Mouse (Mus musculus): ENCODE measurements around the gene Vill. TPM values are rescaled to one million over a fixed set of nuclear protein-coding genes. Genes with fewer than 3 reads are reported as not detected.

The Vill gene
- total RNA-seq, 2 experiments from 2014 or later = 1.5 to 3.7 TPM

DNA sequence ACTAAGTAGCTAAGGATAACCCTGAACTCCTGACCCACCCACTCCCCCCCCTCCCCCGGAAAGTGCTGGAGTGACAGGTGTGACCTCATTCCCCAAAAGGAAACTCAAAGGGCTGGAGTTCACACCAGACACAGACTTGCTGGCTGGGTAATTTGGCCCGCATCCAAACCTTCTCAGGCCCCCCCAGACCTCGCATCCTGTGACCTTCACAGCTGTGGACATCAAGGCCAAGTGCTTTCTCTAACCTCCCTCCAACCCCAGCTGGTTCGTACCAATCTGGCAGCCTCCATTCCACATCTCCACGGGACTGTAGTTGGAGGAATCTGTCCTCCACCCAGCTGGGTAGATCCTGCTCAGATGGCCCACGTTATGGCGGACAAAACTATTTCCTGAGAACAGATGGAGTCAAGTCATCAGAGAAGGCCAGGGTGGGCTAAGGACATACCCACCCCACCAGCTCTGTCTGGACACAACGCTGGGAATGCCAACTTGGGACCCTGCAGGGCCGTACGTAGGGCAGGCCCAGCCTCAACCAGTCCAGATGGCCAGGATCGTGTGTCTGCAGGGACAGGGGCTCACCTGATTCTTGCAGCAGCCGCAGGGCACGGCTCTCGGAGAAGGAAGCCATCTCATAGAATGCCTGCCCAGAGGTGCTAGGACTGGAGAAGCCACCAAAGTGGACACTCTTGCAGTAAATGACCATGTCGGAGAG is 20.8 kb downstream of the Vill start:
- peak; percentile 42 to 66 for DNase-seq
- intact Hi-C loops (cut with DNase I) = no loop called here

DNA sequence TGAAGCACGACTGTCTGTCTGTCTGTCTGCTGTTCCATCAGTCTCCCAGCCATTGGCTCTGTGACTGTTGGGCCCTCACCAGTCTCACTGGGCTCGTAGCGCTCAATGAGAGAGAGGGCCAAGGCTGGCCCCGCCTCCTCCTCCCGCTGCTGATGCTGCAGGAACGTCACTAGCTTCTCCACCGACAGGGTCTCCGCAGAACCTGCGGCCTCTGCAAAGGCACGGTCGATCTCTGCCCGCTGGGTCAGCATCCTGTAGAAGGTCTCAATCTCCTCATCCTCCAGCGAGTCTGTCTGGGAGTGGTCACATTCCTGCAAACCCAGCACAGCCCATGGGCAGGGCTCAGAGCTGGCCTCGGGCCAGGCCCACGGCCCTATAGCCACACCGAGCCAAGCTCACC is 23.1 kb downstream of the Vill start:
- intact Hi-C loops (cut with DNase I) = no loop called here
- DNase-seq = no peak

DNA sequence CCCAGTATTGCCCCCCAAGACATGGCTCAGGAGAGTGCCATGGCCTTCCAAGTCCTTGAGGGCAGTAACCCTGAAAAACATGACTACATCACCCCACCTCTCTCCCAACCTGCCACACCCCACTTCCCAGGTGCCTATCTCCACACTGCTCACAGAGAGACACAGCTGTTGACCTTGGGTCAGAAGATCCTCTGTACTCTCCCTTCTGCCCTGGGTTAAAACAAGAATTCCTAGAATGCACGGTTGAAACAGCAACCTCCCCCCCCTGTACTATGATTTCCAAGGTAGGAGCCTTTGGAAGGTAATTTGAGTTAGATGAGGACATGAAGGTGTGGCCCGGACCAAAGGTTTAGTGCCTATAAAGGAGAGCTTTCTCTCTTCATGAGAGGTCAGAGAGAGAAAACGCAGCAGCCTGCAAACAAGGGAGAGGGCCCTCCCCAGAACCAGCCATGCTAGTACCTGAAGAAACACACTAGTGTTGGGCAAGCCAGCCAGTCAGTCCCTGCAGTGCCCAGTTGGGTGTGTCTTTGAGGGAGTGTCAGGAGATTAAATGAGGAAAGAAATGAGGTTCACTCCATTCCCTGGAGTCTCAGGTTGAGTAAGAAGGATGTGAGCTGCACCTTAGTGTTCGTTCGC is 27.6 kb downstream of the Vill start:
- no peak for DNase-seq
- intact Hi-C loops (cut with DNase I) = no loop called here

DNA sequence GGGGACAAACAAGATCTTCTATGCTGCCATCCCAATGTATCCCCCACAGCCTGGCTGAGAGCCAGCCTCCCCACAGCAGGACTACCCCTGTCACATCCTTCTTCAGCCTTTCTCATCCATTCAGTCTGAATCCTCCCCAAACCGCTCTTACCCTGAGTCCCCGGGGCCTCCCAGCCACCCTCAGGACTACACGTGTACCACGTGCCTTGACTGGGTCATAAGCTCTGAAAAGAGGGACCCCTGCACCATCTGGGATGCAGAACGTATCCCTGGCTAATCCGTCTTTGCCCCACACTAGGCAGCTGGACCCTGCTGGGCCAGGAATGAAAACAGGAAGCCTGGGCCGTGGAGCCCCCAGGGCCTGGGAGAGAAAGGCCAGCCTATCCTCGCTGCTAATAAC is 29.5 kb downstream of the Vill start:
- intact Hi-C loops (cut with DNase I) = no loop called here

DNA sequence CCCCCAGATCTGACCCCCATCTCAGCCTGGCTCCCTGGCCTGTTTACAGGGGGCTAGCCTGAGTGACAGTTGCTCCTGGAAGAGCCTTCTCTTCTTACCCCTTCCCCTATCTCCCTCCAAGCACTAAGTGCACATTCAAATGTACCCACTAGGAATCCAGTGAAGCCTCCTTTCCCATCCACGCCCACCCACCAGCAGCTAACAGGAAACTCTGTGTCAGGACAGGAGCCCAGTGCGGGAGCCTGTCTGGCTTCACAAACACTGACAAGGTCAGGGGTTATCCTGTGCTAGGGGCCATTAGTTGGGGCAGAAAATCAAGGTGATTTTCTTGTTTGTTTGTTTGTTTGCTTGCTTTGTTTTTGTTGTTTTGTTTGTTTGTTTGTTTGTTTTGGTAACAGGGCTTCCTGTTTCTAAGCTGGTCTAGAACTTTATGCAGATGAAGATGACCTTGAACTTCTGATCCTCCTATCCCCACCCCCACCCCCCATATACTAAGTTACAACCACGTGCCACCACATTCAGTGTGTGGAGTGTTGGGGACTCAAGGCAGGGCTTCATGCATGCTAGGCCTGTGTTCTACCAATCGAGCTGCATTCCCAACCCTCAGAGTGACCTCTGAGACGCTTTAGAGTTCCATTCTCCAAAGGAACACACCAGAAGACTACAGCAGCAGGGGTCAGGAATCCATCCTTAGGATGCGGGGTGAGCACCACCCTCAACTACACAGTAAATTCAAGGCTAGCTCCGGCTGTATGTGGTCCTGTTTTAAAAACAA is 30.3 kb downstream of the Vill start:
- intact Hi-C loops (cut with DNase I) = no loop called here

More for the DNA sequence above, 29.5 kb downstream of the Vill start:
- DNase-seq = no peak

DNA sequence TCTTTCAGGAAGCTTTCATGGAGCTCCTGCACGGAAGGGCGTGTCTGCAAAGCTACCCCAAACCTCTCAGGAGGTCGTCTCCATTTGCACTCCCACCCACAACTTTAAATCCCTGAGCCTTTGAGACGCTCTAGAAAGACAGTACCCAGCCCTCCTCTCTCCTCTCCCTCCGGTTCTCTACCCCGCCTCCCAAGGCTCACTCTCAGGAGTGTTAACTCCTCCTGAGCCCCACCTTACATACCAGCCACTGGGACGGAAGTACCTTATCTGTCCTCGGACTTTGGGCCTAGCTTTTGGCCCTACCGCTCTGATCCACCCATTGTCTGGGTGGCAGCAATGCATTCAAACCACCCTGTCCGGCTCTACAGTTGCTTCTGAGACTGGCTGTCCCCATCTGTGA is 31.4 kb downstream of the Vill start:
- DNase-seq = no peak
- intact Hi-C loops (cut with DNase I) = no loop called here

More for the DNA sequence above, 30.3 kb downstream of the Vill start:
- DNase-seq = no peak

DNA sequence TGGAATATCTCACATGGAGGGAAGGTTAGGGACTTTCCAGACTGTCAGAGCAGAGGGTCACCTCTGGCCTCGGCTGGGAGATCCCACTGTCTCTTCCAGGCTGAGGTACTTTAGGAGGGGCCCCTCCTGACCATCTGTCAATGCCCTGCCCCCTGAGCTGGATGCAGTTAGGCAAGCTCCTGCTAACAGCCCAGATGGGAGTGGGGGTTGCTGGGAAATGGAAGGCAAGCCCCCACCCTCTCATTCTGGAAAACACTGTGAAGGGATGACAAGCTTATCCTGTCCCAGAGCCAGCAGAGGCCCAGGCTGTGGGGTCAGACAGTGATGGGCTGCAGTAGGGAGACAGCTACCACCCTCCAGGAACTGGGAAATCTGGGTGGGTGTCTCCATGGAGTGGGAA is 33.9 kb downstream of the Vill start:
- no peak for DNase-seq
- intact Hi-C loops (cut with DNase I) = no loop called here

DNA sequence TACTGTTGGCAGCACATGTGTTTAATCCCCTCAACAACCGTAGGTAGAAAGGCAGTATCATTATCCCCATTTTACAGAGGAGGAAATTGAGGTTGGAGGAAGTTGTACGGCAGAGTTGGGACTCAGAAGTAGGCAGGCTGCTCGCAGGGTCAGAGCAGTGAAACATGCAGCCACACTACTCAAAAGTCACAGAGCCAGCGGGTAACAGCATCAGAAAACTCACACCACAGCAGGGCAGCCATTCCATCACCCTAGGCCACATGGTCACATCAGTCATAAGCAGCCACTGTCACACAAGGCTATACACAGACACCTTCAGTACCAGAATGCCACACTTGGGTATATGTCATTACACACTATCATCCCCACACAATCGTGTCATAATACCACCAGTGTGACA is 34.7 kb downstream of the Vill start:
- DNase-seq = no peak
- intact Hi-C loops (cut with DNase I) = no loop called here

DNA sequence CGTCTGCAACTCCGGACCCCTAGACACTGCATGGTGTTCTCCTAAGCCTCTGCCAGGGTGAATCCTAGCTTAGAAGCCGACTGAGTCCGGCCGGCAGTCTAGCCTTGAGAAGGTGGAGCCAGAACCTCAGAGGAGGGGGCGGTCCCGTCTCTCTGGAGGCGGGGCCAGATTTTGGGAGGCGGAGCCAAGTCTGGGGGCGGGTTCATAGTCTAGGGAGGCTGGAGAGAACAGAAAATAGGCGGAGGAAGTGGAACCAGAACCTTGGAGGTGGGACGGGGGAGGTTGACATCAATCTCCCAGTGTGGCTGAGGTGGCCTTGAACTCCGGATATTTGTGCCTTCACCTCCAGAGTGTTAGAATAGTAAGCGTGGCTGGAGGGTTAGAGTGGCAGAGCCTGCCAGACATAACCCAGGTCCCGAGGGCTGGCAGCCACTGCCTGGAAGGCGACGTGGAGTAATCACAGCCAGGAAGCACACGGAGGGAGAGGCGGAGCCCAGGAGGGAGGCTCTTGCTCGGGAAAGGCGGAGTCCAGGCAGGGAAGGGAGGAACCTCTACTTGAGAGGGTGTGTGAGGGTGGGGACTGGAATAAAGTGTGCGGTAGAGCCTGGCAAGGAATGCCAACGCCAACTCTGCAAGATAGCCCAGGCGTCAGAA is 35.7 kb downstream of the Vill start:
- DNase-seq = peak; percentile 89 to 91
- intact Hi-C loops (cut with DNase I) = no loop called here

DNA sequence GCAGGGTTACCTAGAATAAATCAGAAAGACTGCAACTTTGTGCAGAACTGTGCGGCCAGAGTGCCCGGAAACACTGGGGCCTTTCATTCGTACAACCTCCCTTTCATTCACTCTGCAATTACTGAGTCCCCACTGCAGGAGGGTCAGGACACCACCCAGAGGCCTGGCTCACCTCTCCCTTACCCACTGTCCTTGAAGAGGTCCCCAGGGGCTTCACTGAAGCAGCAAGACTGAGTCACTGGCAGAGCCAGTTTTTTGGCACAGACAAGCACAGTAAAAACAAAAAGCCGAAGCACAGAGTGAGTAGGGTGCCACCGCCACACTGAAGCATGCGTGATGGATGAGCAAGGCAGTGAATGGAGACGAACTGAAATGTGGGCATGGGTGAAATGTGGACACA is 36.9 kb downstream of the Vill start:
- intact Hi-C loops (cut with DNase I) = no loop called here
- no peak for DNase-seq

DNA sequence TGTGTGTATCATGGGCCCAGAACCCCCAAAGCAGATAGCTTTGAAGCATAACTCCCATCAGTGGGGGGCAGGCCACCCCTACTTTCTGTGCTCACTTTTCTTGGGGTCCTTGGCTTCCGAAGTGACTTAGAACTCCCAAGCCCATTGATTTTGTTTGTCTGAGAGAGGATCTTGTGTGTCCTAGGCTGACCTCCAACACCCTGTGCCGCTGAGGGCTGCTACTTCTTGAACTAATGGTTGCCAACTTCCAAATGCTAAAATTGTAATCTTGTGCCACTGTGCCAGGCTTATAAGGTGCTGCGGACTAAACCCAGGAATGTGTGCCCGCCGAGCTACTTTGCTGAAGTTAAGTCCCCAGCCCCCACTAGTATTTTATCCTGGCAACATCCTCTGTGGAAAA is 37.9 kb downstream of the Vill start:
- intact Hi-C loops (cut with DNase I) = no loop called here
- DNase-seq = no peak

DNA sequence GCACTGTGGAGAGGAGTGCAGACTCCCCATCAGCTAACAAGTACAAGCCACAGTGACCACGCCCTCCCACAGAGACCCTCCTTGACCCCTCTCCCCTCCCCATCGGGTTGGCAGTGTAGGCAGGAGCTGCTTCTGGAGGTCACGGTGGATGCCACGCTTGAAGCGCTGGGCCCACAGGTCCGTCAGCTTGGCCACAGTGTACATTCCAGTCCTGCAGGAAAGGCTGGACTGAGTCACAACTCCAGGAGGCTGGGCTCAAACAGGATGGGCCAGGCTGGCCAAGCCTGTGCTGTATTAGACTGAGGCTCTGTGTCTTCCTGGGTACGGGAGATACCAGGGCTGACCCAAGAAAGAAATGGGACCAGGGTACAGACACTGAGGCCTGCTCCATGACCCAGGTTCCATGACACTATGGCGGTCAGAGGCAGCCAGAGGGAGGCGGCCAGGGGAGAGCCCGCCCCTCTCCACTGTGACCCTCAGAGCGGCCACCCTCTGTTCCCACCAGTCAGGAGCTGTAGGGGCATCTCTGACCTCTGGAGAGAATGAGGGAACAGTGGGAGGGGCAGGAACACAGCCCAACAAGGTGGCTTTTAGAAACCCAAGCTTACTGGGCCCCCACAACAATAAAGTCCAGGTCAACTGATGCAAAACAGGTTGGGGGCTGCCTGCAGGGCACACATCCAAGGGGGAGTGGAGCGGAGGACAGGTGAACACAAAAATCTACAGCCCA is 39.2 kb downstream of the Vill start:
- no peak for DNase-seq
- intact Hi-C loops (cut with DNase I) = no loop called here

DNA sequence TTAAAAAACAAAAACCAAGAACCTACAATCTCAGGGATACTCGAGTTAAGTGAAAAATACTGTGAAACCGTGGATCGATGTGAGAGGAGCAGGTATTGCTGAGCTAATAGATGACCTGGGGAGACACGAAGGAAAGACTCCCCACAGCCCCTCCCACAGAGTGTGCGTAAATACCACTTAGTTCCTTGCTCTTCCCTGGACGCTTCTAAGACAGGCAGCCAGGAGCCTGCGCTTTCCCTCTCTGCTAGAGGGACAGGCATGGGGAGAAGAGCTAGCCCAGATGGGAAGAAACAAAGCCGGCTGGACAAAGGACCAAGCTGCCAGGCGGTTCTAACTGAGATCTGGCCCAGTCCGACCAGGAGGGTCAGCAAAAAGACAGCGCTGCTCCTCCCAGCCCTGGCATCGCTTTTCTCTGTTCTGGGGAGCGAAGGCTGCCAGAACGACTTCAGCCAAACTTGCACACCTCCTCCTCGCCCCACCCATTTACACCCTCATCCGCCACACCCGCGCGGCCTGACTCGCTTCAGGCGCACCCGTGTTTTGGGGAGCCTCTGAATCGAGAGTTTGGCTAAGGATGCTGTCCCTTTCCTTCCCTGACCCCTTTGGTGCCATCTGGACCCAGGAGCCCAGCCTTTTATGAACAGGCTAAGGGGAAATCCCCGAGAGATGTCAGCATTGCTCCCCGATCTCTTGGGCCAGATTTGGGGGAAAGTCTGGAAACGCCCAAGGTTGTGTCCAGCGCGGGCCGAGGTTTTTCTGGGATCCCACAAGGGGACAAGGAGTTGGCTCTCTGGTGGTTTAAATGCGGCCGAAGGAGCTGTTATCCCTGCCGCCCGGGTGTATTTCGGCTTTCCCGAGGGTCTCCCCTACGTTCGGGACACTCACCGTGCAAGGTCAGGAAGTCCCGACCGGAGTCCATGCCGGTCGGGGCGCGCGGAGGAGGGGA is 40.2 kb downstream of the Vill start:
- intact Hi-C loops (cut with DNase I) = no loop called here

DNA sequence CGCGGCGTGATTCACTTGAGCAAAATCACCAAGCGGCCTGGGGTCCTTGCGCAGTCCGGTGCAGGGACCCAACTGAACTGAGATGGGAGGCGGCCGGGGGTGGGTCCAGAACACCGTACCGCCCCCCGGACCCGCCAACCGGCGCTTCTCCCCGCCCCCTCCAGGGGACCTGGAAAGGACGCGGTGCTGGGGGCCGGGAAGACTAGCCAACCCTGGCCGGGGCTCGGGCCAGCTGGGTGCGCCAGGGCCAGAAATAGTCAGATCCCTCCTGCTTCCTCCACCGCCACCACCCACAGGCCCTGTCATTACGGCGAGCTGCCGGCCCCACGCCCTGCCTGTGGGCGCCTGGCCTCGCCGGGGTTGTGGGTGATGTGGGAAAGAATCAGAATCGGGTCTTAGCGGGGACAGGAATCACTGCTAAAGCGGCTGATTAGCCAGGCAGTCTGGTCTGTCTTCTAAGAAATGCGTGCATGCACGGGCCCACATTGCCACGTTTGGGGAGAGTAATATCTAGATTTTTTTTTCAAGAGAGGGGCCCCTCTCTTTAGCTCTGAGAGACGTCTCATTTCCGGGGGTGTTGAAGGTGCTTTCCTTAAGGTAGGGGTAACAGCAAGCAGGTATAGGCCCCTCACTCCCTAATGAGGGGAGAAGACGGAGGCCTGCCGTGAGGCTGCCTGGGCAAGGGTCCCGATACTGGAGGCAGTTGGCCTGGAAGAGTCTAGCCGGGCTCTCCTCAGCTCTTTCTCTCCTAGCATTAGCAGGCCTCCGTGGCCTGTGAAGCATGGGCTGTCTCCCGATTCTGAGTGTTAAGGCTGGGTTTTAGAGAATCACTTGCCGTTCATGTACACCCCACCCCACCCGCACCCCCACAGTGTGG is 41.1 kb downstream of the Vill start, which contains the start of gene Plcd1:
Plcd1 (minus strand) TSS at position 84 of the 877 bp plus-strand sequence.
- intact Hi-C loops (cut with DNase I) = no loop called here
- peak; percentile 97 to 98 for DNase-seq

More for the DNA sequence above, 40.2 kb downstream of the Vill start:
- DNase-seq = peak; percentile 58 to 62

DNA sequence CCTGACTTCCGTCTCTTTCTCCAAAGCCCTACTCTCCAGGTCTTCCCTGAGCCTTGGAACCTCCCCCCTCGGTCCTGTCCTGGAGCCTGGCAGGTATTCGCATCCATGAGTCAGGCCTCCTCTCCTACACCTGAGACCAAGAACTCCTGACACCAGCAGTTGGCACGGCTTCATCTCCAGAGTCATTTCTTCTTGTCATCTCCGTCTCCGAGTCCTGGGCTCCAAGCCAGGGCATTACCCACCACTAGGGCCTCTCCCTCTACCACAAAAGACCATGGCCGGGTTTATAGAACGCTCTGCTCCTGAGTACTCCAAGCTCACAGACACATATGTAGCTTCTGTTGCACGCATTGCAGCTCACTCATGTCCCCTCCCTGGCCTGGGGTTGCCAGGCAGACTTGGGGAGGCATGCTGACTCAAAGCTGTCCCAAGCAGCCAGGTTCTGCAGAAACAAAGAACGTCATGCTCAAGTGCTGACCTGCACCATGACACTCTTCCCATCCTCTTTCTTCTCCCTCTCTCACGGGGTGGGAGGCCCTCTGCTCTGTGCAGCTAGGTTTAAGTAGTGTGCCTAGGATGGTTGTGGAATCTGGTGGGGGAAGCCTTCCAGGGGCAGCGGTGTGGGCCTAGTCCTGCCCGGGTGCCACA is 42.0 kb downstream of the Vill start:
- intact Hi-C loops (cut with DNase I) = no loop called here
- no peak for DNase-seq

DNA sequence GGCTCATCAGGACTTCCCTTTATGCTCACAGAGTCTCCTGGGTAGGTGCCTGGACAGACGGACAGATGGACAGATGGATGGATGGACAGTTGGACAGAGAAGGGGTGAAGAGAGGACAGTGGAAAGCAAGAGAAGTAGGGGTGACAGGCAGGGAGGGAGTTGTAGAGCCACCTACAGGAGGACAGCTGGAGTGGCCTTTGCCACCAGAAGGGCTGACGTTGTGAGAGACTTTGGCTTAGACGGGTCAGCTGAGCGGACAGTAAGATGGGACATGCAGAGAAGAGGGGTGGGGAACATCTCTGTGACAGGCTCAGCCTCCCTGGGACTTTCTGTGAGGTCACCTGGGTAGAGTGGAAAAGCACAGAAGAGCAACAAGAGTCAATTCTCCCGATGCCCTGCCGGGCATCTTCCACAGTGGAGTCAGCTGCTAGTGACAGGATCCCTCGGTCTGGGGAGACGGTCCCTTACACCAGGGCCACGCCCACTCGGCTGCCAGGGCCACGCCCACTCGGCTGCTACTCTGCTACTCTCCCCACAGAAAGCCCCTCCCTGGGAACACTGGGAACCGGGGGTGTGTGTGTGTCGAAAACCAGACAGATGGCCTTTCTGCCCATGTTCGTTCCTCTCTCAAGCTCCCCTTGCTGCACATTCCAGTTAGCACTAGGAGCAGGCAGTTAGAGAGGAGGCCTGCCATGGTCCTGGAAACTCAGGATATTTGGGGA is 47.8 kb downstream of the Vill start:
- no peak for DNase-seq
- intact Hi-C loops (cut with DNase I) = no loop called here
